Comparison of ENCODE assay signal across 18 mouse cellular contexts in the genomic region with DNA sequence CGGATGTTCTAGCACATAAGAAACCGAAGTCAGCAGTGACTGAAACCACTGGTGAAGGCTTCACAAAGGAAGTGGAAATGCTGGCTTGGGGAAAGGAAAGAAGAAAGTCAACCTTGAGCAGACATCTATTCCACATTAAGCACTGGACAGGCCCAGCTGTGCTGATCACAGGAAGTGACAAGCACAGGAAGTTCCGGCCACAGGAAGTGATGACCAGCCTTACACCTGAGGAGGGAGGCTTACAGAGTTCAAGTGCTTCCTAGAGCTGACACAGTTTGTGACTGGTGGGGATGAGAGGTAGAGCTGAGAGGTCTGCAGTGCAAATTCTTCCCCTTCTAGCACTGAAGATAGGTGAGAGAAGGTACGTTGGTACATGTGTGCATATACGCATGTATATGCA.
"Had no signal": no experiment of that assay in that cellular context is flagged by ENCODE, and none has a peak within 500 bp of the region (broad histone marks: within the 10 kb centered on the region; RNA-seq: fewer than 3 reads in every experiment).

No protein-coding gene starts in this region.

- H3K9ac ChIP-seq: limb, embryonic 13.5 days; liver, embryonic 12.5 days; liver, embryonic 15.5 days; lung, embryonic 15.5 days; midbrain, embryonic 13.5 days had no signal

- H3K27me3 ChIP-seq: limb, embryonic 13.5 days; liver, embryonic 12.5 days; liver, embryonic 15.5 days; lung, embryonic 15.5 days; midbrain, embryonic 13.5 days had no signal

- H3K4me3 ChIP-seq: limb, embryonic 10.5 days; limb, embryonic 13.5 days; liver, embryonic 12.5 days; liver, embryonic 15.5 days; lung, embryonic 15.5 days; midbrain, embryonic 13.5 days; myocyte had no signal

- ATAC-seq: intestine, embryonic 16.5 days; liver, embryonic 12.5 days; midbrain, embryonic 13.5 days; midbrain, embryonic 16.5 days had no signal

- H3K4me1 ChIP-seq: liver, embryonic 12.5 days; liver, embryonic 15.5 days; lung, embryonic 15.5 days had no signal

- H3K9me3 ChIP-seq: limb, embryonic 10.5 days; limb, embryonic 13.5 days; liver, embryonic 12.5 days; liver, embryonic 15.5 days; lung, embryonic 15.5 days; midbrain, embryonic 13.5 days had no signal

- H3K4me2 ChIP-seq: limb, embryonic 13.5 days; liver, embryonic 12.5 days; liver, embryonic 15.5 days; lung, embryonic 15.5 days; midbrain, embryonic 13.5 days had no signal

- DNase-seq: kidney, adult 18-20 months; kidney, adult 9 months; kidney, postnatal 25 days; liver; lung, adult 18-20 months; lung, postnatal 10 days; lung, postnatal 36 days; thymus, postnatal 25 days had no signal

- H3K36me3 ChIP-seq: limb, embryonic 10.5 days; limb, embryonic 13.5 days; liver, embryonic 12.5 days; liver, embryonic 15.5 days; lung, embryonic 15.5 days; midbrain, embryonic 13.5 days had no signal

- H3K27ac ChIP-seq: kidney, postnatal 0 days; limb, embryonic 10.5 days; limb, embryonic 13.5 days; liver, embryonic 12.5 days; liver, embryonic 15.5 days; lung, embryonic 15.5 days; midbrain, embryonic 13.5 days had no signal
